Mouse (Mus musculus) midbrain, embryonic 15.5 days (tissue): ENCODE data around the gene Aatk. TPM values are rescaled to one million over a fixed set of nuclear protein-coding genes. Genes with fewer than 3 reads are reported as not detected.

ENCODE experiments used
- ATAC-seq: fragments of 200-750 bp; cut with Nextera tagmentation; replicated peaks from 2 replicates; pipeline ENCODE4 v1.8.0; 2017; ENCODE audit warnings: moderate TSS enrichment
- H3K27ac ChIP-seq: fragments of 300-500 bp; sonication (generic); 2 replicates; pipeline ENCODE4 v1.5.1; 2015; ENCODE audit warnings: mild to moderate bottlenecking, inconsistent platforms
- H3K27me3 ChIP-seq: fragments of 300-500 bp; sonication (generic); replicated peaks from 2 replicates; pipeline ENCODE4 v1.6.1; 2015; ENCODE audit warnings: inconsistent platforms
- H3K36me3 ChIP-seq: fragments of 300-500 bp; sonication (generic); replicated peaks from 2 replicates; pipeline ENCODE4 v1.6.1; 2015; ENCODE audit warnings: inconsistent platforms
- H3K4me1 ChIP-seq: fragments of 300-500 bp; sonication (generic); 2 replicates; pipeline ENCODE4 v1.6.1; 2015; ENCODE audit warnings: inconsistent platforms
- H3K4me2 ChIP-seq: fragments of 300-500 bp; sonication (generic); 2 replicates; pipeline ENCODE4 v1.6.1; 2015; ENCODE audit warnings: inconsistent platforms, mild to moderate bottlenecking, moderate library complexity
- H3K4me3 ChIP-seq: fragments of 300-500 bp; sonication (generic); 2 replicates; pipeline ENCODE4 v1.5.1; 2015; ENCODE audit warnings: mild to moderate bottlenecking, inconsistent platforms
- H3K9ac ChIP-seq: fragments of 300-500 bp; sonication (generic); 2 replicates; pipeline ENCODE4 v1.6.1; 2015; ENCODE audit warnings: mild to moderate bottlenecking, inconsistent platforms
- H3K9me3 ChIP-seq: fragments of 300-500 bp; sonication (generic); 2 replicates; pipeline ENCODE4 v1.6.1; 2016; ENCODE audit warnings: inconsistent platforms
- WGBS: fragments of 180-500 bp; shearing (Covaris S2); methylation state at CpG from one replicate; pipeline ENCODE4 v1.1.7; 2015; ENCODE audit warnings: mixed read lengths; 5-methylcytosine and 5-hydroxymethylcytosine counted together
- polyA plus RNA-seq: library from polyadenylated mRNA; unstranded; fragments of >200 nt; fragmentation: Nextera tagmentation; extraction: Ambion mirVana; gene quantifications from 2 replicates; pipeline ENCODE4 v1.2.1, GENCODE M21; 2015

Aatk gene
- polyA plus RNA-seq, 1 experiment from 2014 or later: 45.3 TPM

DNA sequence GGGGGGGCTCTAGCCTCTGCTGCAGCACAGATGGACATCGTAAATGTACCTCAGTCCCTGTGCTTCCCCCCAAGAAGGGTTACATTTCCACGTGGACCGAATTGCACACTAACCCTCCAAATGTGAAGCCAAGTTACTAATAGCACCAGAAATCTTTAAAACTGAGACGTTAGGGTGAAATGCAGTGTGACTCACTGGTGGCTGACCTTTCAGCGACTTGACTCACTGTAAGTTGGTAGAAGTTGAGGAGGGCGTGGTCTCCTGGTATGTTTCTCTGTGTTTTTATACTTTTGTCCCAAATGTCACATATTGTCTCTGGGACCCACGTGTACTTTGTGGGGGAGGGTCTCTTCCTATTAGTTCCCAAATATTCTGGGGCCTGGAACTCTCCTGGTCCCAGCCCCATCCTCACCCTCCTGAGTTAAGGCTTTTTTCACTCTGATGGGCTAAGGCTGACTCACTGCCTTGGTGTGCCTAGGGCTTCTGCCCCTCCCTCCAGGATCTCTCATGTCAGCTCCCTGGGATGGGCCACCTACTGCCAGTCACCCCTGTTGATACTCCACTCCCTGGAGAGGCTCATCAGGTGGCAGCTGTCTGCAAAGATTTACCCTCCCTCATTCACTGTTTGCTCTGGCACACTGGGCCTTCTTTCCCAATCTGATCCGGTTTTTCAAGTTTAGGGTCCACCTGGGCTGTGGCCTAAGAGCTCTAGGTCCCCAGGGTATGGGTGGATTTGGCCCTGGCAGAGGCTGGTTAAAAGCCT is 71.0 kb downstream of the Aatk start:
- Histone ChIP-seq H3K9ac (no peak overlapping the region), H3K4me2 (no peak overlapping the region), H3K36me3 (no peaks in the 10 kb centered on the region), H3K4me1 (peaks cover 6% of the 10 kb centered on the region; the same call in 1 of the 2 replicates), H3K4me3 (no peak overlapping the region), H3K9me3 (no peaks in the 10 kb centered on the region), H3K27me3 (no peaks in the 10 kb centered on the region), H3K27ac (no peak overlapping the region)
- ATAC-seq: no peak
- WGBS: 91% methylated on average over 8 of the region's 8 CpGs

DNA sequence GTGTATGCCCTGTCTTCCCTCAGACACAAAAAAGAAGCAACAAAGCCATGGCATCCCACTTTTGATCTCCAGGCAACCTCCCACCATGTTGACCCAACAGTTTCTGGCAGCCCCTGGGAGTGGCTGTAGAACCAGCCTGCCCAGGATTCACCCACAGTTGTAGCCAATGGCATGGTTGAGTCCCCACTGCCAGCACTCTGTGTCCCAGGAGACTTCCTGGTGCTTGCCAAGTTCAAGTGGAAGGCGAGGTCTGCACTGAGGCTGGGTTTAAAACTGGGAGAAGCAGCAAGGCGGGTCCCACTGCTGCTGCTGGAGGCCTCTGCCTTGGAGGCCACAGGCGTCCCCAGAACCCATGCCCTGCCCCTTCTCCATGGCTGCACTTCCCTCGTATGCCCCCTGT is 73.2 kb downstream of the Aatk start:
- no peak overlapping the region for H3K27ac ChIP-seq
- no peak overlapping the region for H3K9ac ChIP-seq
- WGBS: 83% methylated on average over 4 of the region's 4 CpGs
- no peaks in the 10 kb centered on the region for H3K27me3 ChIP-seq
- H3K4me1 ChIP-seq: peaks cover 23% of the 10 kb centered on the region
- no peaks in the 10 kb centered on the region for H3K9me3 ChIP-seq
- H3K4me3 ChIP-seq: no peak overlapping the region
- no peak overlapping the region for H3K4me2 ChIP-seq
- ATAC-seq: no peak
- no peaks in the 10 kb centered on the region for H3K36me3 ChIP-seq

DNA sequence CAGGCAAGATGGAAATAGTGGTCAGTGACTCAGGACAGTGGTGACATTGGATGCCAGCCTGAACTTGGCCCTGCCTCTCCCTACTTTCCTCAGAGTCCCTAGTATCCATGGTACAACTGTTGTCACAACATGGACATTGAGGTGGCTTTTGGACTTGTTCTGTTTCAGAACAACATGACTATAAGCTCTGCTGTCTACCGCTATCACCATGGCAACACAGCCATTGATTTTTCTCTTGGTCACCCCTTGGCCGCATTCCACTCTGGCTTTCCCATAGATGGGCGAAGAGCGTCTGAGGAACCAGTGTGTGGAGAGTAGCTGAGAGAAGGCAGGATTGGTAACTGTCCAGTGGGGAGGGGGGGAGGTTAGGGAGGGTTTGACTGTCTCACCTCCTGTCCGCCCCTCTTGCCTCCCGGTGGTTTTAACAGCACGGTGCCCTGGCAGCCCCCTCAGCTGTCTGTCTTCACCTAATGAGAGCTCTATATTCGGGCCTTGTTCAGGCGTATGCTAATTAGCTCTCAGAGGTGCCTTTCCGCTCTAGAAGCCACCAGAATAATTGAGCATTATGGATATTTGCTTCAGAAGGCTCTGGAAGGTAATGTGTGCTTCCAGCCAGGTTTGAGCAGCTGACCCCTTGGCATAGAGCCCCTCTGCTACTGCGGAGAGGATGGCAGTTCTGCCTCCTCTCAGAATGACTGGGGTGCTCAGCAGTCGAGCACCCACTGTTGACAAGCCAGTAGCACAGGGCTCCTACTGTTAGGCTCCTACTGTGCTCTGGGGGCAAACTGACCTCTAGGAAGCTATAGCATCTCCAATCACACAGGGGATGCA is 76.7 kb downstream of the Aatk start:
- WGBS: 25% methylated on average over 12 of the region's 12 CpGs

DNA sequence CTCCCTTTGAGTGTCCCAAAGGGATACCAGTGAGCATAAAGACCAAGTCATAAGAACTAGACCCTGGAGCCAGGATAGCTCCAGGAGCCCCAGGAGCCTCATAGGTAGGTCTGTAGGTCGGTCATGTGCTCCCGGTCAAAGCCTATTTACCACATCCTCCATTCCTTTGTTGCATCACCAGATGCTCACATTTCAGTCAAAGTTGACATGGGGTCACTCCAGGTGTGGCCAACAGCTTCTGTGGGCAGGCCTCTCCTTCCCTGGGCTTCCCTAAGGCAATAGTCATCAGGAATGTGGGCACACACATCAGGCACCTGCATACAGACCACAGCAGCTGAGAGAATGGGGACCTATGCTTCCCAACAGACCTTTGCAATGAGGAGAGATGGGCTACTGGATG is 79.1 kb downstream of the Aatk start:
- no peaks in the 10 kb centered on the region for H3K27me3 ChIP-seq
- H3K36me3 ChIP-seq: no peaks in the 10 kb centered on the region
- H3K4me3 ChIP-seq: no peak overlapping the region
- no peak overlapping the region for H3K4me2 ChIP-seq
- H3K9me3 ChIP-seq: no peaks in the 10 kb centered on the region
- 86% methylated on average over 2 of the region's 2 CpGs for WGBS
- H3K4me1 ChIP-seq: peaks cover 39% of the 10 kb centered on the region
- no peak overlapping the region for H3K27ac ChIP-seq
- no peak overlapping the region for H3K9ac ChIP-seq
- ATAC-seq: no peak

More for the DNA sequence above, 76.7 kb downstream of the Aatk start:
- H3K27ac ChIP-seq: peak overlapping the region; percentile 74
- ATAC-seq: peak; percentile 81
- H3K4me1 ChIP-seq: peaks cover 28% of the 10 kb centered on the region
- no peak overlapping the region for H3K4me2 ChIP-seq
- H3K9me3 ChIP-seq: no peaks in the 10 kb centered on the region
- no peak overlapping the region for H3K4me3 ChIP-seq
- H3K36me3 ChIP-seq: no peaks in the 10 kb centered on the region
- H3K27me3 ChIP-seq: no peaks in the 10 kb centered on the region
- no peak overlapping the region for H3K9ac ChIP-seq

DNA sequence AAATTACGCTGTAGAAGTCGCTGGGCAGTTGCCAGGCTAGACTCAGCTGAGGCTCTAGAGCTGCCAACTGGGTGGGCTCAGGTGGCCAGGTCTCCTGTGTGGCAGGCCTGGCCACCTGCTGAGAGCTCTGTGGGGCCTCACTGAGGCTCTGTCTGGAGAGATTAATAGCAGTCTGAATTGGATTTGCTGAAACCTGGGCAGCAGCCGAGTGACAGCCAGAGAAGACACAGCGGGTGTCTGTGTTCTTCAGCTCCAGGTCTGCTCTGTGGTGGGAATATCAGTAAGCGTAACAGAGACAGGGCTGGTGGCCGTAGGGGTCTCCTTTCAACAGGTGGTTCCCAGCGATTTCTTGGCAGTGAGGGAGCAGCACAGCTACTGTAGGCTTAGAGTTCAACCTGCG is 79.6 kb downstream of the Aatk start:
- no peak overlapping the region for H3K27ac ChIP-seq
- H3K4me2 ChIP-seq: no peak overlapping the region
- peaks cover 39% of the 10 kb centered on the region for H3K4me1 ChIP-seq
- H3K4me3 ChIP-seq: no peak overlapping the region
- H3K36me3 ChIP-seq: no peaks in the 10 kb centered on the region
- H3K9me3 ChIP-seq: no peaks in the 10 kb centered on the region
- WGBS: 67% methylated on average over 8 of the region's 8 CpGs
- H3K9ac ChIP-seq: no peak overlapping the region
- ATAC-seq: no peak
- no peaks in the 10 kb centered on the region for H3K27me3 ChIP-seq

DNA sequence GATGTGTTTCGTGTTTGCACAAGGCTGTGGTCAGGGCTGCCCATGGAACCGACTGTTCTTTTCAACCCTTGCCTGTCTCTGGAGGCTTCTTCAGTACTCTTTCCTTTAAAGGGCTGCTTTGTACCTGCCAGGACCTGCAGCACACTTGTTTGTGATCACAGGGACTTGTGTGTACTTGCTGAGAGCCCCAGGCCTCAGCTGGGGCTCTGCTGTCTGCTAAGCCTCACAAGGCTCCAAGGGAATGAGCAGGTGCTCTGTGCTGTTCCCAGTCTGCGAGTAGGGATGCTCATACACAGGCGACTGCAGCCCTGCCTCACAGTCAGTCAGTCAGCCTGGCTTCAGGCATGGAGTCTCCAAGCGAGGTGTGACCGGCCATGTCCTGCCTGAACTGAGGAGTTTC is 80.7 kb downstream of the Aatk start:
- ATAC-seq: no peak
- H3K4me2 ChIP-seq: no peak overlapping the region
- no peaks in the 10 kb centered on the region for H3K36me3 ChIP-seq
- no peak overlapping the region for H3K9ac ChIP-seq
- H3K4me1 ChIP-seq: peaks cover 36% of the 10 kb centered on the region
- no peak overlapping the region for H3K27ac ChIP-seq
- no peak overlapping the region for H3K4me3 ChIP-seq
- H3K27me3 ChIP-seq: no peaks in the 10 kb centered on the region
- no peaks in the 10 kb centered on the region for H3K9me3 ChIP-seq
- WGBS: 88% methylated on average over 6 of the region's 6 CpGs

DNA sequence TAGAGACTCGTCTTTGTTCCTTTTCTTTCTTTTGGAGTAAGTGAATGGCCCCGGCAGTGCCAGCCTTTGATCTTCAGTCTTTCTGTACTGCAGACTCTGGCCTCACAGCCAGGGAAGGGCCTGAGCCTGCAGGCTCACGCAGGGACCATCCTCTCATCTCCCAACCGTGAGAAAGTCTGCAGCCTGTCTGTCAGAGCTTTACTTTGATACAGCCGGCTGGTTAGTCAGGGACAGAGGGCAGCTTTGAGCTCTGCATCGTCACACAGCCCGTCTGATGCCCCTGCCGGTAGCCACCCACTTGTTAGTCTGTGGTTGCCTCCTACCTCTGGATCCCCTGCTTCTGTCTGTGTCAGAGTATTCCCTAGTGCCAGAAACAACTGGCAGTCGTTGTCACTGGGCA is 81.9 kb downstream of the Aatk start:
- Histone ChIP-seq H3K9ac (no peak overlapping the region), H3K4me2 (no peak overlapping the region), H3K27me3 (no peaks in the 10 kb centered on the region), H3K4me3 (no peak overlapping the region), H3K9me3 (no peaks in the 10 kb centered on the region), H3K4me1 (peaks cover 24% of the 10 kb centered on the region), H3K27ac (0 out of 2 replicates have a peak overlapping the region, but pooled peaks have one; percentile 5), H3K36me3 (no peaks in the 10 kb centered on the region)
- ATAC-seq: peak; percentile 48; the same call in 1 of the 2 replicates
- 7% methylated on average over 9 of the region's 9 CpGs for WGBS

DNA sequence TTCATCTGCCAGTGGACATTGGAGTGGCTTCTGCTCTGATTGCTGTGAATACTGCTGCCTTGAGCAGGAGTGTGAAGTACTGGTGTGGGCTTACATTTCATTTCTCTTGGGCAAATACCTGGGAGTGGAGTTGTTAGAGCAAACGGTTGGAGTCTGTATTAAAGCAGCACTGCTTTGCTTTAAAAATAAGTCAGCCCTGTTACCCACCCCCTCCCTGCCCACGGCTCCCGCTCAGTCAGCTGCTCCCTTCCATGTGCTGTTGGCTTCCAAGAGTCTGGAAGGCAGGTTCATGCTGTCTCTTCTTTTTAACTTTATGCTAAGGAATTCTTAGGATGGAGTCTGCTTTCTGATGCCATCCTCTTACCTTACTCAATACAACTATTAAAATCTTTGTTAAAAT is 85.5 kb downstream of the Aatk start:
- H3K9ac ChIP-seq: no peak overlapping the region
- no peak overlapping the region for H3K4me2 ChIP-seq
- no peak for ATAC-seq
- H3K27ac ChIP-seq: no peak overlapping the region
- no peak overlapping the region for H3K4me3 ChIP-seq
- WGBS: 87% methylated on average over 3 of the region's 3 CpGs
- no peaks in the 10 kb centered on the region for H3K27me3 ChIP-seq
- peaks cover 16% of the 10 kb centered on the region for H3K4me1 ChIP-seq
- no peaks in the 10 kb centered on the region for H3K36me3 ChIP-seq
- H3K9me3 ChIP-seq: no peaks in the 10 kb centered on the region

DNA sequence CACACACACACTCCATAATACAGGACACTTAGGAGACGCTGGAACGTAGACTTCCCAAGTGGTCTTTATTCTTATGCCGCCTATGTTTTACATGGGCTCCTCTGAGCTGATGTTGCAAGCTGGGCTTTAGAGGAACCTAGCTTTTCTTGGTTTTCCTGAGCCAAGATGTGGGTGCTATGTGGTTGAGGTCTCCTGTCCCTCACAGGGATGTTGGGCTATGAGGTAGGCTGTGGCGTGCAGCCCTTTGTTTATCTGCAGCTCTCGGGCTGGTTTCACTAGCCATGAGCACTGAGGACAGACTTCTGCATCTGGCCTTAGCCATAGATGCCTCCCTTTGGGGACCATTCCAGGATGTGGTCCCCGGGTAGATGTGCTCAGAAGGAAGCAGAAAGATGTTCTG is 86.3 kb downstream of the Aatk start:
- H3K4me1 ChIP-seq: peaks cover 15% of the 10 kb centered on the region
- 86% methylated on average over 6 of the region's 6 CpGs for WGBS
- no peaks in the 10 kb centered on the region for H3K9me3 ChIP-seq
- no peak overlapping the region for H3K4me3 ChIP-seq
- ATAC-seq: no peak
- no peak overlapping the region for H3K9ac ChIP-seq
- no peak overlapping the region for H3K4me2 ChIP-seq
- no peaks in the 10 kb centered on the region for H3K27me3 ChIP-seq
- H3K36me3 ChIP-seq: no peaks in the 10 kb centered on the region
- H3K27ac ChIP-seq: no peak overlapping the region

DNA sequence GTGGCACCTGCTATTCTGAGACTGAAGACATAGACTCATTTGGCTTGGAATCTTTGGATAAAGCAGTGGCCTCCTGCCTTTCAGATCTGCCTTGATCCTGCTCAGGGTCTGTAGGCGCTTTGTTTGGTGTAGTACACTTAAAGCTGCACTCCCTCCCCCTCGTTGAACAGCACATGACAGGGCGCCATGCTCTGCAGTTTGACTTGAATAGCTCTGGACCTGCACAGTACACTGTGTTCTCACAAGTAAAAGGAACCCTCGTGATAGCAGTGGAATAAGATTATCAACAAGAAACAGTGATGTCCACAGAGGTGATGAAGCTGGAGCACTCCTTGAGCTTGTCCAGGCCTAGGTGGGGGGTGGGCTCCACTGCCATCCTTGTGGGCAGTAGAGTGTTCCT is 87.3 kb downstream of the Aatk start:
- Histone ChIP-seq H3K4me3 (no peak overlapping the region), H3K27ac (no peak overlapping the region), H3K27me3 (no peaks in the 10 kb centered on the region), H3K36me3 (no peaks in the 10 kb centered on the region), H3K9ac (no peak overlapping the region), H3K4me1 (peaks cover 5% of the 10 kb centered on the region), H3K4me2 (no peak overlapping the region), H3K9me3 (no peaks in the 10 kb centered on the region)
- WGBS: 80% methylated on average over 4 of the region's 4 CpGs
- no peak for ATAC-seq

DNA sequence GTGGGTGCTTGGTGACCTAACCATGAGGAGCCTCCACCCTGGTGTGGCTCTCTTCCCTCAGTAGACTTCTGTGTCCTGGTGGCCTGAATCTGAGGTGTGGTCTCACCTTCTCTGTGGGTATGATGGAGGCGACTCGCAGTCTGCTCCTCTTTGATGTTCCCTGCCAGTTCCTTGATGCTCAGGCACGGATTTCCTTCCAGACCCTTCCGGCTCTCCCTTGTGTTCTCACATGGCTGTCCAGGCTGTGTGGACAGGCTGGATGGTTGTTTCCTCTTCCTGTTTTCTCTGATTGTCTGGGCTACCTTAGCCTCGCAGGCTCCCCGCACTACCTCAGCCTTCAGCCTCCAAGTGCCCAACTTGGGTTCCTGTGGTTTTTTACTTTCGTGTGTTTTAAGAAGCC is 88.1 kb downstream of the Aatk start:
- no peak for ATAC-seq
- no peak overlapping the region for H3K27ac ChIP-seq
- 85% methylated on average over 7 of the region's 7 CpGs for WGBS

More for the DNA sequence above, 88.1 kb downstream of the Aatk start:
- Histone ChIP-seq H3K9me3 (no peaks in the 10 kb centered on the region), H3K9ac (no peak overlapping the region), H3K4me3 (no peak overlapping the region), H3K4me1 (no peaks in the 10 kb centered on the region), H3K36me3 (no peaks in the 10 kb centered on the region), H3K4me2 (no peak overlapping the region), H3K27me3 (no peaks in the 10 kb centered on the region)
